Mouse (Mus musculus): ENCODE measurements at regions not wholly inside any gene's neighbourhood (a gene's known extent, or its start where the extent isn't known, plus 50 kb on each side); places are given as distances from the start of the nearest gene placed in this dataset.
"Not testable (repeated sequence)": the region's sequence is repeated elsewhere in the genome, so short reads cannot be mapped to it uniquely, and the experiment has no call there.

DNA sequence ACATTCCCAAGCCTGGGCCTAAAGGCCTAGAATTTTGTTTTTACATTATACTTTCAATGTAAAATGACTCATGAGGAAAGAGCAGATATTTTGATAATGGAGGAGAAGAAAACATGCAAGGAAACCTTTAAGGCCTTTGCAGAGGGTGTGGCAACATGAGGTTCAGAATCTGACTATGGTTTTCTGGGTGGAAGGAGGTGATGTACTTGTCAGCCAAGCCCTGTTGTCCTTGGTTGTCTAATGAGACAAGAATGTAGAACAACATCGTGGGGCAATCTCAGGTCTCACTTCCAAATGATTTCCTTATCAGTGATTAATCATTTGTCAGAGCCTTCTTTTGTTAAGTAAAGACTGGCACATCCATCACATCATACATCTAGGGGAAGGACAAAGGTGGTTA is 580.5 kb upstream of the Igfbp3 start:
- DNase-seq, result no peak

DNA sequence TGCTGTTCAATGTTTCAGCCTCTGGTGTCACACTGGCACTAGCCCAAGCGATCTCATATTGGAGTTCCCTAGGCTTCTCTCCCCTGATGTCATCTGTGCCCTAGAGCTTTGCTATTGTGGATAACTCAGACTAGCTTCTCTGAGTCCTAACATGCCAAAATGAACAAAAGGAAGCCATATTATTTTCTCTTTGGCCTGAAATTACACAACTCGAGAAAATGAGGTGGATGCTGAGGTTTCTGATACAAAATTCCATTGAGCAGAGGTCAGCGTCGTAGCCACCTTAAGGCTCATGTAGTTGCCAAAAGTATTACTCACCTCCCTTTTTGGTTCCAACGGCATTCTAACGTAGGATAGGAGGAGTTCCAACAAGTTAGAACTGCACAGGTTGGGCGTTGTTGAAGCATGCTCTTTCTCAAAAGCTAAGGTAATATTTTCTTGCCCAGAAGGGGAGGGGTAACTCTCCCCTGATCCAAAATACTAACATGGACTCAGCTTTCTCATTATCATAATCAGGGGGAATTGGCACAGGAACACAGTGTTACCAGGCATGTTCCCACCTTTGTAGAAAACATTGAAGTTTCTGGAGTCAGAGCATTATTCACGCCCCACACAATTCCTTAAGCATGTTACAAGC is 566.9 kb upstream of the Igfbp3 start:
- no peak for DNase-seq

DNA sequence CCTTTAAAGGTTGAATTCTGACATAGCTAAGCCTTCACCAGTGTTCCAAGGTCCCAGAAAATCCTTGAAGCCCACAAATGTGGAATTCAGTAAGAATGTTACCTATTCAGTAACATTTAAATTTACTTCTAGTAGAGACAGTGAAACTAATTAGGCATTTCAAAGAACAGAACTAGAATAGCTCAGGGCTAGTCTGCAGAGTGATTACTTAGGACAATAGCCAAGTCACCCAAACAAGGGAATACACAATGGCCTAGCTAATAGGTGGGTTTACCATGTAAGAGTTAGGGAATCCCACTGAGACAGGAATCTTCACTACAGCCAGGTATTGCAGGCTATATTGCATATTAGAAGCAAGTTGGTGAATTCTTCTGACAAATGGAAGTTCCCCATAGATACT is 561.6 kb upstream of the Igfbp3 start:
- DNase-seq, result not testable (repeated sequence)

GRCm38 (mm10) chr11:7765303-7765702 is 551.6 kb upstream of the Igfbp3 start:
- no peak for DNase-seq

DNA sequence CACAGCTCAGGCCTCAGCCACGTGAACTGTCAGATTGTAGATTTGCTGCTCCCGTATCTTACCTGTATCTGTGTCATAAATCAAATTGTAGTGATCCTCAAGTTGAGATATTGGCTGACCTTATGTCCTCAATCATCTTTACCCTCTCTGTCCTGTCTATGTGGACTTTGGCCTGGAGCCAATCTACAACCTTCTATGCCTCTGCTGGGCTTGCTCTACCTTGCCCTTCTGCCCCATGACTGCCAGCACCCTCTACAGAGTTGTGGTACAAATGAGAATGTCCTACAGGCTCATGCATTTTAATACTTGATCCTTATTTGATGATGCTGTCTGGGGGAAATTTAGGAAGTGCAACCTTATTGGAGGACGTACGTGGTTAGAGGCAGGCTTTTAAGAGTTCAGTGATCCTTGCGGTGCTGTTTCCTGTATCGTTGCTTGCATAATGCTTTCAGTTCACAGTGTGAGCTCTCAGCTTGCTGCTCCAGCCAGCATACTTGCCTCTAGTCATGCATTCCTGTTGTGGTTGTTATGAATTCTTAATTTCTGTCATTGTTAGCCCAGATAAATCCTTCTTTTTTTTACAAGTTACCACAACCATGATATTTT is 545.2 kb upstream of the Igfbp3 start:
- DNase-seq, result no peak
